Mouse (Mus musculus) cerebellum, adult 2 months (tissue): Measurements from ENCODE around the gene Srpk3.

Experiments used
- CTCF ChIP-seq: fragments of 200-500 bp; IDR thresholded peaks from 2 replicates; pipeline ENCODE4 v1.5.1; 2011; ENCODE audit warnings: low read depth, mild to moderate bottlenecking, control low read depth, low read length, moderate library complexity, borderline replicate concordance; ENCODE audit not compliant: insufficient read depth
- POLR2A ChIP-seq: fragments of 200-500 bp; IDR thresholded peaks from 2 replicates; pipeline ENCODE4 v1.6.1; 2011; ENCODE audit warnings: low read length, control low read depth, borderline replicate concordance; ENCODE audit not compliant: insufficient read depth

- TF ChIP-seq POLR2A (no peak), CTCF (no peak)
These were observed 17.7 kb upstream of the Srpk3 start, which contains the start of gene Plxnb3 for GRCm38 (mm10) chrX:73756334-73757140.
